Mouse (Mus musculus) Patski (cell line): ENCODE data around the gene Spag6. TPM values are rescaled to one million over a fixed set of nuclear protein-coding genes. Genes with fewer than 3 reads are reported as not detected.

Experiments used
- ATAC-seq: fragments of 100-300 bp; one replicate; pipeline ENCODE4 v1.8.0; 2021
- CTCF ChIA-PET: fragments of 350-600 bp; sonication (Branson Sonifier 250); formaldehyde crosslinking; loops from one replicate; lab custom pipeline; 2022; ENCODE audit warnings: inconsistent platforms; lab: Charles Lee
- POLR2A ChIA-PET: fragments of 350-600 bp; sonication (Branson Sonifier 250); formaldehyde crosslinking; loops from one replicate; lab custom pipeline; 2022; ENCODE audit warnings: antibody characterized with exemption, inconsistent platforms; lab: Charles Lee
- DNase-seq: peaks from one replicate; pipeline ENCODE4 v3.0.0-alpha.2; 2011; ENCODE audit warnings: low read depth, low spot score
- H3K27me3 ChIP-seq: fragments of 371-371 bp; one replicate; pipeline ENCODE4 v1.5.1; 2021
- CTCF ChIP-seq: fragments of 100-300 bp; IDR thresholded peaks from one replicate; pipeline ENCODE4 v1.5.1; 2021
- in situ Hi-C: fragments of 300-500 bp; cut with MboI; formaldehyde crosslinking; loops from 3 replicates; pipeline ENCODE4 v1.11.1; 2018; ENCODE audit warnings: low pct_unique_long_range_greater_than_20kb, mixed read lengths
- polyA plus RNA-seq: library from polyadenylated mRNA; unstranded; gene quantifications from one replicate; pipeline ENCODE4 v1.2.3, GENCODE M21; 2021

Spag6 gene
- polyA plus RNA-seq, 1 experiment from 2014 or later: 1.7 TPM

DNA sequence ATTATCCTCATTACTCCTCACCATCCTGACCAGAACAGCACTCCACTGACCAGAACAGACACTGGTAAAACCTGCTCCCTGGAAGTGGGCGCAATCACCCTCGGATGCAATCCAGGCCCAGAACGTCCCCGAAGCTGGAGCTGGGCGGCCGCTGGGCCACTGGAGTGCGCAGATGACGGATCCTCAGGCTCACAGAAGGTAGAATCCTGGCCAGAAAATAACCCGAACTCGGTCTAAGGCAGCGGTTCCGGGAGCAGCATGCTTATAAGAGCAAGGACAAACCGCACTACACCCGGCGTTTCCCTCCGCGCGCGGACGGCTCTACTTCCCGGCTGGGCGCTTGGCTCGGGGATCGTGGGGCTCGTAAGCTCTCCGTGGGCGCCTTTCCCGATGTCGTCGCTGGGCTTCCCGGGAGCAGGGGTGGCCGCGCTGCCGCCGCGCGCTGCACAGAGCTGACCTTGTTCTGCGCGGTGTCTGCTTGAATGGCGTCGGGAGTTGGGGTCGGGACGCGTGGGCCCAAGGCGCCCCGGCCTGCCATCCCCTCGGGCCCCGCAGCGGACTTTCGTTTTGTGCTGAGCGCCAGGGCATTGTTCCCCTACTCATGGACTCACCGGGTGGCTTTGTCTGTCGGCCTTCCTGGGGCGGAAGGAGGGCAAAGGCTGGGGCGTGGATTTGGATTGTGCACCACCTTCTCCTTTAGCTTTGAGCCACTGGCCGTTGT is 73.1 kb downstream of the Spag6 start:
- in situ Hi-C loops: loop anchor here (10.0 kb wide), 5 partner anchors 92 to 712 kb away; partner anchors contain the start of genes 4930426L09Rik, Bmi1, Commd3 and Dnajc1
- ChIA-PET POLR2A (interaction anchor here (1.2 to 2.6 kb wide), 5 partner anchors 88 to 721 kb away, joined by 4 to 6 read pairs (median 5); partner anchors contain the start of gene Skida1), CTCF (interaction anchor here (1.4 to 2.7 kb wide), 3 partner anchors 31 to 720 kb away, joined by 3 to 9 read pairs (median 6); no protein-coding TSS in a partner anchor)
- peak; percentile 77 for ATAC-seq
- H3K27me3 ChIP-seq: no peaks in the 10 kb centered on the region
- no peak for TF ChIP-seq CTCF
- peak; percentile 48 for DNase-seq

DNA sequence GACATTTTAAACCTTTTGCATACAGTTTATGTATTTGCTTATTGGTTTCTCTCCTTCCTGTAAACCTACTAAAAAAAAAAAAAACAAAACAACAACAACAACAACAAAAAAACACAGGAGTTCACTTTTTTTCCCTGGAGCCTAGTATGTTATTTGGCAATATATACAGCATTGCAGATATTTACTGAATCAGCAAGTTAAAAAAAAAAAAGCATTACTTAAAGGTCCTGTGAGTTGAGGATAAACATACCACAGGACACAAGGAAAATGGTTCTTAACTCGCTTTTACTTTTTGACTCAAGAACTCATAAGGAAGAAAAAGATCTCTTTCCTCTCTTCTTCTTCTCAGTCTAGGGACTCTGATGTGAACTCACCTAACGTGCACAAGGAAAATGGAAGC is 74.6 kb downstream of the Spag6 start:
- POLR2A ChIA-PET: interaction anchor here (1.4 kb wide), 1 partner anchor 719 kb away, joined by 4 read pairs; the partner anchor contains the start of gene Skida1
- ATAC-seq: no peak
- in situ Hi-C loops: loop anchor here (10.0 kb wide), 5 partner anchors 94 to 714 kb away; partner anchors contain the start of genes 4930426L09Rik, Bmi1, Commd3 and Dnajc1
- CTCF ChIA-PET: no interaction called here
- no peak for DNase-seq
- TF ChIP-seq CTCF: no peak
- H3K27me3 ChIP-seq: no peaks in the 10 kb centered on the region

DNA sequence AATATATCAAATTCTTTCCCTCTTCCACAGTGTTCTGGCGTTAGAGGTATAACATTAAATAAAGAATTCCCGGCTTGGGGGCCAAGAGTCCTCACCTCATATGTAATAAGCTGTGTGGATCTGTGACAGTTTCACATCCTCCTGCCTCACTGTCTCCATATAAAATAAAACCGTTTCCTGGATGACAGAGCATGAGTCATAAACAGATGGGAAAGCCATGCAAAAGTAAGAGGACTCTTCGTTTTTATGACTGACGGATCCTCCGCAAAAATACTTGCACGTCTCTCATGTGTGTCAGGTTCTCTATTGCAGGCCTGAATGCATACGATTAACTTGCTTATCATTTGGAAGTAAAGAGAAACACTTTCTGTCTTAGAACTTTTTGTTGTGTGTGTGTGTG is 78.6 kb downstream of the Spag6 start:
- H3K27me3 ChIP-seq: no peaks in the 10 kb centered on the region
- TF ChIP-seq CTCF: no peak
- DNase-seq: no peak
- POLR2A ChIA-PET: no interaction called here
- no peak for ATAC-seq
- CTCF ChIA-PET: no interaction called here
- in situ Hi-C loops: no loop called here

DNA sequence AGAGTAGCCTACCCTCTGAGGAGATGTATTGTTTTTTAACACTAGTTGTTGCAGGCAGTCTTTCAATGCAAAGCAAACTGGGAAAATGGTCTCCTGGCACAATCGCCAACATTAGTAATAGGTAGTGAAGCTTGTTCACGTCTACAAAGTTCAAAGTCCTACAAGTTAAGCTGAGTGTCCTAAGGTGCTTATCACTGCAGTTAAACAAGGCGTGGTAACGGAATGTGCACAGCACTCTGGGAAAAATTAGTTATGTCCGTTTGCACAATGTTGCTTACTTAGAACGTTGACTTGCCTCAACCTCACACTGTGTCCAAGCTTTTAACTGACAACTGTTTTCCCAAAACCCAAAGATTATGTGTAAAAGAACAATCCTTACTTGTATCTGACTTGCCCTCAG is 80.5 kb downstream of the Spag6 start:
- no peaks in the 10 kb centered on the region for H3K27me3 ChIP-seq
- no peak for ATAC-seq
- TF ChIP-seq CTCF: no peak
- no peak for DNase-seq
- ChIA-PET POLR2A (interaction anchor here (0.6 kb wide), 1 partner anchor 767 kb away, joined by 3 read pairs; no protein-coding TSS in a partner anchor), CTCF (interaction anchor here (0.7 kb wide), 1 partner anchor 18 kb away, joined by 3 read pairs; no protein-coding TSS in a partner anchor)
- in situ Hi-C loops: no loop called here

DNA sequence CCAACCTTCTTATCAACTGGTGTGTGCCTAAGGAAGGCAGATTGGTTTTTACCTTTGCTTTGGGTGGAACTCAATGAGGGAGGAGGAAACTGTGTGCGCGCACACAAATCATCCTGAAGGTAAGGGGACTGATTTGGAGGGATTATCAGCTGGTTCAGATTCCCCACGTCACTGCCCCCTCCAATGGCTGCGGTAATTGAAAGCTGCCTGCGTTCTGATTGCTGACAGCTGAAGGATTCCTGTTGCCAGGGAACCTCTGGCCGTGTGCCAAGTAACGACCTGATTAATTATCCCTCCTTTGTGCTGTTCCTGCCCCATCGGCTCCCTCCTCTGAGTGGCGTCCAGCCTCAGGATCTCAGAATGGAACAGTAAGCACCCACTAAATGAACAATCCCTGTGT is 84.4 kb downstream of the Spag6 start:
- POLR2A ChIA-PET: no interaction called here
- ATAC-seq (no peak), DNase-seq (no peak)
- in situ Hi-C loops: no loop called here
- CTCF ChIA-PET: interaction anchor here (1.0 kb wide), 1 partner anchor 92 kb away, joined by 3 read pairs; no protein-coding TSS in a partner anchor
- TF ChIP-seq CTCF: no peak
- no peaks in the 10 kb centered on the region for H3K27me3 ChIP-seq

DNA sequence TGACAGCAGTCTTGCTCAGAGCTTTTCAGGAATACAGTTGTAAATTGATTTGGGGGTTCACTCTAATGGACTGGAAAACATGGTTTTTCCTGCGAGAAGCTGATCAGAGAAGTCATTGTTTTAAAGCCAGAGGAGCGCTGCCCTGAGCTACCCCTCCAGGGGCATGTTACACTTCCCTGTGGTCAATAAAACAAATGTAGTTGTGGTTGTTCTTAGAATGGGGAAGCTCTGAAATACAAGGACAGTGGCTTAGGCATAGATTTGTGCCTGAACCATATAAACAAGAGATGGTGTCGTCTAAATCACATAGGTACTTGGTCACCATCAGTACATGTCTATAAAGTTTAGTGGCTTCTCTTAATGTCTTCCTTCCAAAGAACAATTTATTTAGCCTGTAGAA is 86.0 kb downstream of the Spag6 start:
- in situ Hi-C loops: no loop called here
- CTCF ChIA-PET: no interaction called here
- H3K27me3 ChIP-seq: no peaks in the 10 kb centered on the region
- DNase-seq (no peak), ATAC-seq (no peak)
- POLR2A ChIA-PET: no interaction called here
- TF ChIP-seq CTCF: no peak

DNA sequence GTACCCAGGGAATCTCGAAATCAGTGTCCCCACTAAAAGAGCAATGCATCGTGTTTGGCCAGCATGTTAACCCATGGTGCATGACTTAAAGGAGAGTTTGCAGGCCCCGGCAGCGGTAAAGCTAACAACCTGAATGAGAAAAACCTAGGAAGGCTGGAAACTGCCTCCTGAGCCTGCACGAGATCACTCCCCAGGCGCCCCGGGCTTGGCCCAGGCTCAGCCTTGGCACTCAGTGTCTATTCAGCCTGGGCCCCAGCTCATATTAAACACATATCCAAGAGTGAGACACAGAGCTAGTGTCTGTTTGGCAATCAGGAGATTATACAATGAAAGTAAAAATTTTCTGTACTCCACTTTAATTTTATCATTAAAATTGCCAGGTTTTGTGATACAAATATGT is 87.5 kb downstream of the Spag6 start:
- in situ Hi-C loops: no loop called here
- no peak for ATAC-seq
- no peaks in the 10 kb centered on the region for H3K27me3 ChIP-seq
- no peak for TF ChIP-seq CTCF
- no peak for DNase-seq
- CTCF ChIA-PET: interaction anchor here (1.2 kb wide), 1 partner anchor 34 kb away, joined by 3 read pairs; no protein-coding TSS in a partner anchor
- POLR2A ChIA-PET: no interaction called here

DNA sequence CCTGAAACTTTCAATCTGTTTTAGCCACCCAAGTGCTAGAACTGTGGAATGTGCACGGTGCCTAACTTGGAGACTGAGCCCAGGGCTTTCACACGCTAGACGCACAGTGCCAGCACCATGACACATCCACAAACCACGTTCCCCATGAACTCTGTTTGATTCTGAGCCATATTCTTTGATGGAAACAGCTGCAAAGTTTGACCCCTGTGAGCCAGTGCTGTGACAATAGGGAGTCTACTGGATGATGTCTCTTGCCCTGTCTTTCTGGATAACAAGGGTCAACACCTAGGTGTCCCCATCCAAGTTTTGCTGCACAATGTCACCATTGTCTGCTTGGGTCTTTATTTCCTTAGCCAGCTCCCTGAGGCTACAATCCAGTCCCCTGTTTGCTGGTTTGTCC is 100.4 kb downstream of the Spag6 start:
- DNase-seq (no peak), ATAC-seq (no peak)
- TF ChIP-seq CTCF: no peak
- in situ Hi-C loops: no loop called here
- ChIA-PET POLR2A (no interaction called here), CTCF (no interaction called here)
- H3K27me3 ChIP-seq: peaks cover 10% of the 10 kb centered on the region

DNA sequence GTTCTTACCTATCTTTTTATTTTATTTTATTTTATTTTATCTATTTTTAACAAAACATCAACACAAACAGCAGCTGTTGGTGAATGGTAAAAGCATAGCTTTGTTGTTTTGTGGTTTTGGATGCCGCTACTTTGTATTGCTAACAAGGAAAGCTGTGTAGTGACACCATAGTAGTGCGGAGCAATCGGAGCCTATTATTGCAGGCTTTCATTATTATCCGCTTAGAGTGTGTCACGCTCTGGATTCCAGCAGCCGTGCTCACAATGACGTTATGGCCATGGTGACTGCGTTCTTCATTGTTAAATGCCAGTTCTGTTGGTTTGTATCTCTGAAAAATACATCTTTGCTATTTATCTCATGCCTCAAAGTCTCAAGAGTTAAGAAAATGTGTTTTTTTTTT is 103.9 kb downstream of the Spag6 start:
- DNase-seq (no peak), ATAC-seq (no peak)
- in situ Hi-C loops: no loop called here
- H3K27me3 ChIP-seq: peaks cover 12% of the 10 kb centered on the region
- no peak for TF ChIP-seq CTCF
- POLR2A ChIA-PET: no interaction called here
- CTCF ChIA-PET: interaction anchor here (0.9 kb wide), 1 partner anchor 32 kb away, joined by 3 read pairs; no protein-coding TSS in a partner anchor

DNA sequence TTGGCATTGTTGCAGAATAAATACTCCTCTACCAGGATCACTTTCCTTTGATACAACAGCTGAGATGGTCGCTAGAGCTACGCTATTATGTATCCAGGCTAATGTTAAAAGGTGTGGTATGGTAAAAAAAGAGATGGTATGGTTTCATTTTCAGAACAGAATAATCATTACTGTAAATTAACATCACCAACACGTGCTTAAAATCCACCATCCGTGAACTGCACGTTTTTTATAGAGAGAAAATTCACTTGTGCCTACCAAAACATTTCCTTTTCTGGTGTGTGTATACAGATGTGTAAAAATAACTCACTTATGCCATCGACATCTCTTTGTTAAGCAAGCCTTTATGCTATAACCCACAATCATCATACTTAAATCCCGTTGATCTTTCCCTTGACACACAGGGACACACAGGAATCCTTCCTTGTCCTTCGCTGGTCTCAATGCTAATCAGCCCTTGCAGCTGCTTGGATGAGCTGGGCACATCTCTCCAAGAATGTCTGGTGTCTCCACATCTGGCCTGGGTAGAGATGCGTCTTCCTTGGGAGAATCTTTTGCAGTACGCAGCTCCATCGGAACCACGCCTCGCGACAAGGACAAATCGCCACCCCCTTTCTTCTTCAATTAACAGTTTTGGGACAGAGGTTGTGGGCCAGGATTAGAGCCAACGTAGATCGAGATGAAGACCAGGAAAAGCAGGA is 105.6 kb downstream of the Spag6 start:
- POLR2A ChIA-PET: no interaction called here
- peaks cover 12% of the 10 kb centered on the region for H3K27me3 ChIP-seq

More for the DNA sequence above, 105.6 kb downstream of the Spag6 start:
- in situ Hi-C loops: no loop called here
- CTCF ChIA-PET: no interaction called here
- ATAC-seq: no peak
- no peak for TF ChIP-seq CTCF
- DNase-seq: no peak

Other genes with a start within 250 kb of the Spag6 start
- 195 TPM for gene Commd3, start 21.6 kb upstream of the Spag6 start, polyA plus RNA-seq
- gene Bmi1, start 17.0 kb upstream of the Spag6 start, polyA plus RNA-seq: 108 TPM